Comparison of ENCODE assay signal across 15 mouse cellular contexts in genomic region chr5:139440451-139440850, GRCm38 (mm10). TPM values are rescaled to one million over a fixed set of nuclear protein-coding genes. Genes with fewer than 3 reads are reported as not detected.
DNase-seq lines count a peak whose midpoint lies in the region; ATAC-seq and TF ChIP-seq lines count a peak whose summit lies in the region.
"Had no signal": no experiment of that assay in that cellular context is flagged by ENCODE, and none has a peak within 500 bp of the region (broad histone marks: within the 10 kb centered on the region; RNA-seq: fewer than 3 reads in every experiment).

No protein-coding gene starts in this region.

- 49% methylated on average over 5 of the region's 5 CpGs for WGBS in forebrain, postnatal 0 days
- WGBS in forebrain, embryonic 16.5 days = 60% methylated on average over 5 of the region's 5 CpGs
- 78% methylated on average over 5 of the region's 5 CpGs for WGBS in heart, embryonic 11.5 days (ENCODE audit: insufficient replicate concordance)
- 76% methylated on average over 5 of the region's 5 CpGs for WGBS in neural tube, embryonic 13.5 days
- 67% methylated on average over 5 of the region's 5 CpGs for WGBS in neural tube, embryonic 15.5 days

- intact Hi-C loops in heart, postnatal 10 days (cut with DNase I) = no loop called here

- peaks cover 8% of the 10 kb centered on the region for H3K4me1 ChIP-seq in forebrain, postnatal 0 days (ENCODE audit: insufficient read depth)
- H3K4me1 ChIP-seq in forebrain, embryonic 16.5 days (replicated peaks; ENCODE audit: control insufficient read depth, insufficient read depth, low read length) = peaks cover 28% of the 10 kb centered on the region
- no peaks in the 10 kb centered on the region for H3K4me1 ChIP-seq in heart, embryonic 11.5 days (ENCODE audit: control insufficient read depth, insufficient read depth, low read length)
- peaks cover 44% of the 10 kb centered on the region for H3K4me1 ChIP-seq in neural tube, embryonic 13.5 days (replicated peaks)
- peaks cover 32% of the 10 kb centered on the region for H3K4me1 ChIP-seq in neural tube, embryonic 15.5 days

- H3K9ac ChIP-seq in forebrain, postnatal 0 days = no peak overlapping the region
- no peak overlapping the region for H3K9ac ChIP-seq in forebrain, embryonic 16.5 days (replicated peaks; ENCODE audit: low read depth, low read length)
- no peak overlapping the region for H3K9ac ChIP-seq in heart, embryonic 11.5 days (ENCODE audit: low read depth, low read length)
- no peak overlapping the region for H3K9ac ChIP-seq in neural tube, embryonic 13.5 days
- no peak overlapping the region for H3K9ac ChIP-seq in neural tube, embryonic 15.5 days (replicated peaks)
- H3K9ac ChIP-seq: forebrain, embryonic 12.5 days; limb, embryonic 15.5 days; lung, embryonic 14.5 days; neural tube, embryonic 12.5 days had no signal

- DNase-seq in forebrain, postnatal 0 days = no peak
- peak; percentile 62 to 67 for DNase-seq in heart, postnatal 10 days
- DNase-seq in thymus, postnatal 10 days (ENCODE audit: low spot score in 2 of 2) = no peak
- DNase-seq in kidney, adult 8-10 months = no peak
- DNase-seq: lung, embryonic 14.5 days; right cerebral cortex, postnatal 4 days had no signal

- no peaks in the 10 kb centered on the region for H3K27me3 ChIP-seq in forebrain, postnatal 0 days (ENCODE audit: insufficient read depth, low read length)
- H3K27me3 ChIP-seq in forebrain, embryonic 16.5 days (replicated peaks; ENCODE audit: control insufficient read depth, insufficient read depth, low read length) = no peaks in the 10 kb centered on the region
- no peaks in the 10 kb centered on the region for H3K27me3 ChIP-seq in heart, embryonic 11.5 days (ENCODE audit: control insufficient read depth, insufficient read depth, low read length)
- H3K27me3 ChIP-seq in neural tube, embryonic 13.5 days = no peaks in the 10 kb centered on the region
- no peaks in the 10 kb centered on the region for H3K27me3 ChIP-seq in neural tube, embryonic 15.5 days (replicated peaks)
- H3K27me3 ChIP-seq: forebrain, embryonic 12.5 days; limb, embryonic 15.5 days; neural tube, embryonic 12.5 days had no signal

- no peaks in the 10 kb centered on the region for H3K36me3 ChIP-seq in forebrain, postnatal 0 days (ENCODE audit: insufficient read depth)
- H3K36me3 ChIP-seq in forebrain, embryonic 16.5 days (ENCODE audit: control insufficient read depth, insufficient read depth) = no peaks in the 10 kb centered on the region
- H3K36me3 ChIP-seq in heart, embryonic 11.5 days (ENCODE audit: control insufficient read depth, insufficient read depth, low read length) = no peaks in the 10 kb centered on the region
- no peaks in the 10 kb centered on the region for H3K36me3 ChIP-seq in neural tube, embryonic 13.5 days
- H3K36me3 ChIP-seq in neural tube, embryonic 15.5 days = no peaks in the 10 kb centered on the region
- H3K36me3 ChIP-seq: forebrain, embryonic 12.5 days; limb, embryonic 15.5 days; neural tube, embryonic 12.5 days had no signal

- no peak overlapping the region for H3K4me3 ChIP-seq in forebrain, postnatal 0 days (ENCODE audit: low read depth, low read length)
- no peak overlapping the region for H3K4me3 ChIP-seq in forebrain, embryonic 16.5 days (replicated peaks; ENCODE audit: low read length)
- H3K4me3 ChIP-seq in heart, embryonic 11.5 days (ENCODE audit: low read depth, low read length) = no peak overlapping the region
- H3K4me3 ChIP-seq in neural tube, embryonic 13.5 days = no peak overlapping the region
- H3K4me3 ChIP-seq in neural tube, embryonic 15.5 days (replicated peaks) = no peak overlapping the region
- H3K4me3 ChIP-seq: forebrain, embryonic 12.5 days; limb, embryonic 15.5 days; neural tube, embryonic 12.5 days had no signal

- ATAC-seq in forebrain, postnatal 0 days = peak; percentile 60; the same call in 1 of the 2 replicates
- ATAC-seq in forebrain, embryonic 16.5 days = no peak
- no peak for ATAC-seq in heart, embryonic 11.5 days (replicated peaks; ENCODE audit: insufficient number of reproducible peaks, low FRiP score, low TSS enrichment)
- no peak for ATAC-seq in neural tube, embryonic 13.5 days (ENCODE audit: low read depth)
- ATAC-seq in neural tube, embryonic 15.5 days (ENCODE audit: low FRiP score) = no peak
- ATAC-seq: inflammation-experienced regulatory T-cells, adult 6 months; midbrain, embryonic 16.5 days had no signal

- no peak overlapping the region for H3K27ac ChIP-seq in forebrain, postnatal 0 days (ENCODE audit: low read depth, low read length)
- no peak overlapping the region for H3K27ac ChIP-seq in forebrain, embryonic 16.5 days (ENCODE audit: low read length)
- H3K27ac ChIP-seq in heart, embryonic 11.5 days (ENCODE audit: low read depth, low read length) = no peak overlapping the region
- 0 out of 2 replicates have a peak overlapping the region, but pooled peaks have one; percentile 67 for H3K27ac ChIP-seq in neural tube, embryonic 13.5 days (replicated peaks)
- H3K27ac ChIP-seq in neural tube, embryonic 15.5 days (replicated peaks) = no peak overlapping the region
- H3K27ac ChIP-seq: forebrain, embryonic 12.5 days; limb, embryonic 15.5 days; neural tube, embryonic 12.5 days had no signal

- TF ChIP-seq CTCF in forebrain, postnatal 0 days (IDR thresholded peaks at IDR 0.05; ENCODE audit: low read depth) = no peak

- no peak overlapping the region for H3K4me2 ChIP-seq in forebrain, postnatal 0 days (ENCODE audit: low read depth)
- no peak overlapping the region for H3K4me2 ChIP-seq in forebrain, embryonic 16.5 days (ENCODE audit: low read length)
- H3K4me2 ChIP-seq in heart, embryonic 11.5 days = no peak overlapping the region
- H3K4me2 ChIP-seq in neural tube, embryonic 13.5 days = no peak overlapping the region
- no peak overlapping the region for H3K4me2 ChIP-seq in neural tube, embryonic 15.5 days
- H3K4me2 ChIP-seq: forebrain, embryonic 12.5 days; limb, embryonic 15.5 days; lung, embryonic 14.5 days; neural tube, embryonic 12.5 days had no signal

- no peaks in the 10 kb centered on the region for H3K9me3 ChIP-seq in forebrain, postnatal 0 days (ENCODE audit: low read length)
- H3K9me3 ChIP-seq in forebrain, embryonic 16.5 days (ENCODE audit: control insufficient read depth, low read length) = no peaks in the 10 kb centered on the region
- no peaks in the 10 kb centered on the region for H3K9me3 ChIP-seq in heart, embryonic 11.5 days (replicated peaks; ENCODE audit: control insufficient read depth, low read length)
- H3K9me3 ChIP-seq in neural tube, embryonic 13.5 days = no peaks in the 10 kb centered on the region
- no peaks in the 10 kb centered on the region for H3K9me3 ChIP-seq in neural tube, embryonic 15.5 days (replicated peaks)
- H3K9me3 ChIP-seq: forebrain, embryonic 12.5 days; limb, embryonic 15.5 days; neural tube, embryonic 12.5 days had no signal

RNA-seq across cellular contexts. Expression of gene Gper1, which starts 17.5 kb away (rescaled TPM):
- 6.8 and 9.1 TPM in 2 replicates for total RNA-seq in forebrain, postnatal 0 days (2014; rRNA removed)
- 6.8 and 8.1 TPM in 2 replicates for polyA plus RNA-seq in forebrain, postnatal 0 days (2015; fragmentation: Nextera tagmentation; extraction: Ambion mirVana)
- polyA plus RNA-seq in forebrain, embryonic 16.5 days (2015; fragmentation: Nextera tagmentation; extraction: Ambion mirVana) = 8.7 and 9.0 TPM in 2 replicates
- 1 to 10 TPM; 2.5 to 2.6 TPM for total RNA-seq in heart, postnatal 10 days (2021)
- 0.57 and 0.72 TPM in 2 replicates for polyA plus RNA-seq in heart, embryonic 11.5 days (2014; fragmentation: Nextera tagmentation; extraction: Ambion mirVana)
- 8.5 and 9.9 TPM in 2 replicates for polyA plus RNA-seq in neural tube, embryonic 13.5 days (2015; fragmentation: Nextera tagmentation; extraction: Ambion mirVana)
- 7.8 and 9.6 TPM in 2 replicates for polyA plus RNA-seq in neural tube, embryonic 15.5 days (2015; fragmentation: Nextera tagmentation; extraction: Ambion mirVana)
- polyA plus RNA-seq: inflammation-experienced regulatory T-cells, adult 6 months had no signal

RNA-seq across cellular contexts. Expression of gene 3110082I17Rik, which starts 19.9 kb away (rescaled TPM):
- total RNA-seq in forebrain, postnatal 0 days (2014; rRNA removed) = 10.5 and 11.9 TPM in 2 replicates
- polyA plus RNA-seq in forebrain, postnatal 0 days (2015; fragmentation: Nextera tagmentation; extraction: Ambion mirVana) = 17.4 and 19.4 TPM in 2 replicates
- 21.4 and 22.7 TPM in 2 replicates for polyA plus RNA-seq in forebrain, embryonic 16.5 days (2015; fragmentation: Nextera tagmentation; extraction: Ambion mirVana)
- total RNA-seq in heart, postnatal 10 days (2021) = 1 to 10 TPM; 9.9 to 10.0 TPM
- polyA plus RNA-seq in heart, embryonic 11.5 days (2014; fragmentation: Nextera tagmentation; extraction: Ambion mirVana) = 19.3 and 21.9 TPM in 2 replicates
- 14.9 and 15.1 TPM in 2 replicates for polyA plus RNA-seq in neural tube, embryonic 13.5 days (2015; fragmentation: Nextera tagmentation; extraction: Ambion mirVana)
- polyA plus RNA-seq in neural tube, embryonic 15.5 days (2015; fragmentation: Nextera tagmentation; extraction: Ambion mirVana) = 15.7 and 22.7 TPM in 2 replicates

RNA-seq across cellular contexts. Expression of gene C130050O18Rik, which starts 35.4 kb away (rescaled TPM):
- not detected in 2 replicates for total RNA-seq in forebrain, postnatal 0 days (2014; rRNA removed)
- polyA plus RNA-seq in forebrain, postnatal 0 days (2015; fragmentation: Nextera tagmentation; extraction: Ambion mirVana) = 0.13 TPM in 1 of 2 replicates, not detected in the other
- polyA plus RNA-seq in forebrain, embryonic 16.5 days (2015; fragmentation: Nextera tagmentation; extraction: Ambion mirVana) = 0.21 and 0.37 TPM in 2 replicates
- under 1 TPM; 0.74 to 0.93 TPM for total RNA-seq in heart, postnatal 10 days (2021)
- 0.17 and 0.21 TPM in 2 replicates for polyA plus RNA-seq in heart, embryonic 11.5 days (2014; fragmentation: Nextera tagmentation; extraction: Ambion mirVana)
- 0.38 and 0.39 TPM in 2 replicates for polyA plus RNA-seq in neural tube, embryonic 13.5 days (2015; fragmentation: Nextera tagmentation; extraction: Ambion mirVana)
- polyA plus RNA-seq in neural tube, embryonic 15.5 days (2015; fragmentation: Nextera tagmentation; extraction: Ambion mirVana) = 0.47 and 0.64 TPM in 2 replicates
- polyA plus RNA-seq: inflammation-experienced regulatory T-cells, adult 6 months had no signal

RNA-seq across cellular contexts. Expression of gene Zfand2a, which starts 43.9 kb away (rescaled TPM):
- total RNA-seq in forebrain, postnatal 0 days (2014; rRNA removed) = 50.4 and 51.7 TPM in 2 replicates
- polyA plus RNA-seq in forebrain, postnatal 0 days (2015; fragmentation: Nextera tagmentation; extraction: Ambion mirVana) = 23.9 and 29.8 TPM in 2 replicates
- 18.8 and 21.4 TPM in 2 replicates for polyA plus RNA-seq in forebrain, embryonic 16.5 days (2015; fragmentation: Nextera tagmentation; extraction: Ambion mirVana)
- 10 to 100 TPM; 20.6 to 21.5 TPM for total RNA-seq in heart, postnatal 10 days (2021)
- 6.3 and 7.2 TPM in 2 replicates for polyA plus RNA-seq in heart, embryonic 11.5 days (2014; fragmentation: Nextera tagmentation; extraction: Ambion mirVana)
- 16.0 and 18.0 TPM in 2 replicates for polyA plus RNA-seq in neural tube, embryonic 13.5 days (2015; fragmentation: Nextera tagmentation; extraction: Ambion mirVana)
- polyA plus RNA-seq in neural tube, embryonic 15.5 days (2015; fragmentation: Nextera tagmentation; extraction: Ambion mirVana) = 22.9 and 23.2 TPM in 2 replicates

Comparison
In these comparisons a context has a peak if more than half of its experiments do, and no peak if none do; other contexts are left out.
1. DNase-seq: peak in heart, postnatal 10 days (2 of 2); none in forebrain, postnatal 0 days (single experiment), thymus, postnatal 10 days (0 of 2) and kidney, adult 8-10 months (0 of 2).